Mouse (Mus musculus) MEL (cell line): ENCODE measurements around the gene Dsn1. TPM values are rescaled to one million over a fixed set of nuclear protein-coding genes. Genes with fewer than 3 reads are reported as not detected.
A peak's percentile ranks its signal among the peaks of the same experiment; 100 is the strongest.

Experiments
- DNase-seq: peaks from one replicate; pipeline ENCODE4 v3.0.0; 2011; ENCODE audit warnings: low read depth, low spot score
- H3K27ac ChIP-seq: 2 replicates; pipeline ENCODE4 v1.5.1; 2012; ENCODE audit warnings: low read depth, mild to moderate bottlenecking, control low read depth, low read length, moderate library complexity; ENCODE audit not compliant: control insufficient read depth
- H3K27me3 ChIP-seq, 2 experiments: fragments of 150-350 bp in 1 of 2; sonication (generic) in 1 of 2; 2 replicates each; pipeline ENCODE4 v1.6.1; 2012; ENCODE audit warnings: low read length in 2 of 2, mild to moderate bottlenecking in 2 of 2, improper control_type of control experiment in 1 of 2, moderate library complexity in 1 of 2; ENCODE audit not compliant: insufficient read depth in 2 of 2, control insufficient read depth in 1 of 2
- H3K36me3 ChIP-seq, 2 experiments: 2 replicates each; pipeline ENCODE4 v1.6.1; 2012 to 2014; ENCODE audit warnings: low read length in 2 of 2, improper control_type of control experiment in 1 of 2, inconsistent platforms in 1 of 2, mild to moderate bottlenecking in 1 of 2; ENCODE audit not compliant: insufficient read depth in 2 of 2, control insufficient read depth in 1 of 2
- H3K4me1 ChIP-seq, 2 experiments: fragments of 150-350 bp in 1 of 2; sonication (generic) in 1 of 2; 2 replicates each; pipeline ENCODE4 v1.6.1; 2012; ENCODE audit warnings: low read length in 2 of 2, improper control_type of control experiment in 1 of 2, mild to moderate bottlenecking in 1 of 2; ENCODE audit not compliant: insufficient read depth in 2 of 2, control insufficient read depth in 1 of 2
- H3K4me3 ChIP-seq, 2 experiments: fragments of 150-350 bp in 1 of 2; sonication (generic) in 1 of 2; 2 replicates each; pipeline ENCODE4 v1.5.1; 2012; ENCODE audit warnings: low read depth in 2 of 2, low read length in 2 of 2, mild to moderate bottlenecking in 2 of 2, moderate library complexity in 2 of 2, control low read depth in 1 of 2, improper control_type of control experiment in 1 of 2; ENCODE audit not compliant: control insufficient read depth in 1 of 2, insufficient read depth in 1 of 2
- H3K79me2 ChIP-seq: 2 replicates; pipeline ENCODE4 v1.6.1; 2012; ENCODE audit warnings: mild to moderate bottlenecking, low read length, moderate library complexity; ENCODE audit not compliant: control insufficient read depth, poor library complexity, insufficient read depth
- H3K9ac ChIP-seq: 2 replicates; pipeline ENCODE4 v1.6.1; 2012; ENCODE audit warnings: low read depth, mild to moderate bottlenecking, control low read depth, low read length, moderate library complexity; ENCODE audit not compliant: control insufficient read depth, poor library complexity, severe bottlenecking
- H3K9me3 ChIP-seq: fragments of 150-350 bp; sonication (generic); replicated peaks from 2 replicates; pipeline ENCODE4 v1.6.1; 2012; ENCODE audit warnings: mild to moderate bottlenecking, low read length, improper control_type of control experiment, moderate library complexity; ENCODE audit not compliant: insufficient read depth
- CHD1 ChIP-seq: IDR thresholded peaks from 2 replicates; pipeline ENCODE4 v1.6.1; 2012; ENCODE audit warnings: low read depth, mild to moderate bottlenecking, inconsistent platforms, low read length, improper control_type of control experiment
- CTCF ChIP-seq, 3 experiments: IDR thresholded peaks in 2 of 3; conservative IDR thresholded peaks in 1 of 3; 2 replicates each; pipeline ENCODE4 v1.5.1; 2011 to 2012; ENCODE audit warnings: low read length in 3 of 3, low read depth in 2 of 3, mild to moderate bottlenecking in 2 of 3, improper control_type of control experiment in 1 of 3, inconsistent platforms in 1 of 3, mixed read lengths in 1 of 3, moderate library complexity in 1 of 3; ENCODE audit not compliant: control insufficient read depth in 1 of 3, insufficient read depth in 1 of 3, poor library complexity in 1 of 3, severe bottlenecking in 1 of 3
- JUND ChIP-seq: IDR thresholded peaks from 2 replicates; pipeline ENCODE4 v1.6.1; 2011; ENCODE audit warnings: low read depth, mild to moderate bottlenecking, improper control_type of control experiment, low read length
- KAT2A ChIP-seq: conservative IDR thresholded peaks from 2 replicates; pipeline ENCODE4 v1.6.1; 2012; ENCODE audit warnings: low read depth, low read length, improper control_type of control experiment, inconsistent platforms
- MAFK ChIP-seq: IDR thresholded peaks from 2 replicates; pipeline ENCODE4 v1.6.1; 2011; ENCODE audit warnings: low read depth, mild to moderate bottlenecking, low read length, improper control_type of control experiment, borderline replicate concordance
- MAZ ChIP-seq: IDR thresholded peaks from 2 replicates; pipeline ENCODE4 v1.6.1; 2012; ENCODE audit warnings: low read depth, mild to moderate bottlenecking, inconsistent platforms, low read length, improper control_type of control experiment
- MEF2A ChIP-seq: IDR thresholded peaks from 2 replicates; pipeline ENCODE4 v1.6.1; 2014; ENCODE audit warnings: low read depth, mild to moderate bottlenecking, inconsistent platforms, low read length, improper control_type of control experiment; ENCODE audit not compliant: poor library complexity, insufficient replicate concordance, severe bottlenecking; ENCODE audit errors: extremely low read depth
- MXI1 ChIP-seq: IDR thresholded peaks from 2 replicates; pipeline ENCODE4 v1.6.1; 2011; ENCODE audit warnings: mild to moderate bottlenecking, low read depth, low read length, improper control_type of control experiment
- NELFE ChIP-seq: IDR thresholded peaks from 2 replicates; pipeline ENCODE4 v1.6.1; 2011; ENCODE audit warnings: low read depth, low read length, improper control_type of control experiment
- NRF1 ChIP-seq: IDR thresholded peaks from 2 replicates; pipeline ENCODE4 v1.6.1; 2014; ENCODE audit warnings: low read depth, mild to moderate bottlenecking, inconsistent platforms, low read length, improper control_type of control experiment, moderate library complexity; ENCODE audit not compliant: poor library complexity, insufficient read depth, severe bottlenecking
- POLR2AphosphoS5 ChIP-seq: IDR thresholded peaks from 2 replicates; pipeline ENCODE4 v1.6.1; 2012; ENCODE audit warnings: low read depth, borderline replicate concordance, mild to moderate bottlenecking, inconsistent platforms, low read length, moderate library complexity, mixed read lengths
- RAD21 ChIP-seq: IDR thresholded peaks from 2 replicates; pipeline ENCODE4 v1.6.1; 2011; ENCODE audit warnings: mild to moderate bottlenecking, low read depth, low read length, improper control_type of control experiment
- SIN3A ChIP-seq: IDR thresholded peaks from 2 replicates; pipeline ENCODE4 v1.6.1; 2012; ENCODE audit warnings: low read length, improper control_type of control experiment, inconsistent platforms
- SMC3 ChIP-seq: IDR thresholded peaks from 2 replicates; pipeline ENCODE4 v1.6.1; 2011; ENCODE audit warnings: low read depth, low read length, improper control_type of control experiment
- TCF12 ChIP-seq: IDR thresholded peaks from 2 replicates; pipeline ENCODE4 v1.6.1; 2014; ENCODE audit warnings: low read depth, mild to moderate bottlenecking, inconsistent platforms, low read length, improper control_type of control experiment, moderate library complexity
- USF2 ChIP-seq, 2 experiments: IDR thresholded peaks; 2 replicates each; pipeline ENCODE4 v1.6.1; 2011 to 2012; ENCODE audit warnings: improper control_type of control experiment in 2 of 2, low read length in 2 of 2, borderline replicate concordance in 1 of 2, inconsistent platforms in 1 of 2, low read depth in 1 of 2, mild to moderate bottlenecking in 1 of 2; ENCODE audit not compliant: insufficient read depth in 1 of 2
- ZC3H11A ChIP-seq: IDR thresholded peaks from 2 replicates; pipeline ENCODE4 v1.6.1; 2012; ENCODE audit warnings: low read depth, mild to moderate bottlenecking, inconsistent platforms, low read length, improper control_type of control experiment
- ZKSCAN1 ChIP-seq: IDR thresholded peaks from 2 replicates; pipeline ENCODE4 v1.6.1; 2012; ENCODE audit warnings: low read depth, mild to moderate bottlenecking, inconsistent platforms, low read length, improper control_type of control experiment, moderate library complexity
- ZMIZ1 ChIP-seq: IDR thresholded peaks from 2 replicates; pipeline ENCODE4 v1.6.1; 2012; ENCODE audit warnings: low read depth, mild to moderate bottlenecking, inconsistent platforms, low read length, improper control_type of control experiment, moderate library complexity
- ZNF384 ChIP-seq: IDR thresholded peaks from 2 replicates; pipeline ENCODE4 v1.6.1; 2012; ENCODE audit warnings: low read depth, mild to moderate bottlenecking, inconsistent platforms, low read length, improper control_type of control experiment
- polyA plus RNA-seq, 2 experiments: library from polyadenylated mRNA; stranded (reverse) in 1 of 2; unstranded in 1 of 2; fragments of >175 nt in 1 of 2; fragments of >200 nt in 1 of 2; gene quantifications; 2 replicates each; pipeline versions ENCODE4 v1.2.1 to v1.2.4; 2012; ENCODE audit warnings: low replicate concordance in 2 of 2, low read depth in 1 of 2; ENCODE audit not compliant: insufficient read length in 2 of 2, insufficient read depth in 1 of 2, missing spikeins in 1 of 2
- total RNA-seq: library from RNA; depleted of rRNA; stranded (reverse); fragments of 300-350 nt; gene quantifications from 2 replicates; pipeline ENCODE4 v1.2.3, GENCODE M21; 2012

The Dsn1 gene
- total and polyA plus RNA-seq, 3 experiments = 29.3 to 33.2 TPM; not detected in 1

DNA sequence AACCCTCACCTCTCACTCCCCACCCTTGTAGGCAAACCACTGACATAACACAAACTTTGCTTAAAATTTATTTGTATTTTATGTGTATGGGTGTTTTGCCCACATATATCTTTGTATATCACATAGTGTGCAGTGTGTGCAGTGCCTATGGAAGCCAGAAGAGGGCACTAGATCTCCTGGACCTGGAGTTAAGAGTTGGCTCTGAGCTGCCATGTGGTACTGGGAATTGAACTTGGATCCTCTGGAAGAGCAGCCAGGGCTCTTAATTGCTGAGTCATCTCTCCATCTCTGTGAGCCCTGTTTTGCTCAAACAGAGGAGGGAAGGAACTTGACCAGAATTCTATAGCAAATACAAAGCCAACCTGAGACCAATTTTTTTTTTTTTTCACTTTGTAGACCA lies 37.0 kb upstream of the Dsn1 start:
- TF ChIP-seq CTCF (IDR thresholded peaks at IDR 0.05 in 2 of 3, conservative IDR thresholded peaks at IDR 0.05 in 1 of 3; ENCODE audit: control insufficient read depth in 1 of 3, insufficient read depth in 1 of 3, low read depth in 2 of 3, low read length in 3 of 3, poor library complexity in 1 of 3, severe bottlenecking in 1 of 3) (peak in 2 of 3 experiments; percentile 30 to 52; a peak in 3 of 6 replicates), SMC3 (0 out of 2 replicates have a peak, but pooled peaks have one; percentile 11), NRF1 (no peak), RAD21 (0 out of 2 replicates have a peak, but pooled peaks have one; percentile 1)
- no peaks in the 10 kb centered on the region for H3K36me3 ChIP-seq
- peaks cover 2 to 4% of the 10 kb centered on the region in 2 experiments; a peak in 2 of 4 replicates for H3K27me3 ChIP-seq
- no peak for DNase-seq
- H3K9ac ChIP-seq = no peak overlapping the region
- H3K4me1 ChIP-seq = peaks cover 0 to 3% of the 10 kb centered on the region in 2 experiments; a peak in 1 of 4 replicates
- no peaks in the 10 kb centered on the region for H3K9me3 ChIP-seq
- no peak overlapping the region for H3K4me3 ChIP-seq
- H3K79me2 ChIP-seq = no peaks in the 10 kb centered on the region
- H3K27ac ChIP-seq = no peak overlapping the region

DNA sequence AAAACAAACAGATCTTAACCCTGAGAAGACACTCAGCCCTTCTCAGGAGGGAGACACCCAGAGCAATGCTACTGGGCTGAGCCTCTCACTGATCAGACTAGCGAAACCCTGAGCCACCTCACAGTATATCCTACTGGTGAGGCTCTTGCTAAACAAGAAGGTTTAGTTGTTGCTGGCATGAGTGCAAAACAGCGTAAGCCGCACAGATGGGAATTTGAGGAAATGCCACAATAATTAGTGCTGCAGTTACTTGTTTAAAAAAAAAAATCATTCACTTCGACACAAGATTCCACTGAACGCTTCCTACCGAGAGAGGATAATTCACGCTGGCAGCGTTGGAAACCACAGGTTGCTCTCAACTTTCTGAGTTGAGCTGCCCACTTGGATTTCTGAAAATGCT lies 36.6 kb upstream of the Dsn1 start:
- no peaks in the 10 kb centered on the region for H3K4me1 ChIP-seq
- H3K27ac ChIP-seq = no peak overlapping the region
- H3K9me3 ChIP-seq = no peaks in the 10 kb centered on the region
- no peak for DNase-seq
- no peak overlapping the region for H3K4me3 ChIP-seq
- H3K79me2 ChIP-seq = no peaks in the 10 kb centered on the region
- H3K27me3 ChIP-seq = peaks cover 2 to 4% of the 10 kb centered on the region in 2 experiments; a peak in 2 of 4 replicates
- TF ChIP-seq MXI1 = no peak
- TF ChIP-seq ZC3H11A = no peak
- no peak for TF ChIP-seq KAT2A
- no peak for TF ChIP-seq ZNF384
- no peak for TF ChIP-seq CHD1
- TF ChIP-seq MAFK = no peak
- TF ChIP-seq NELFE = no peak
- TF ChIP-seq SIN3A = no peak
- TF ChIP-seq ZMIZ1 = no peak
- TF ChIP-seq JUND = no peak
- no peak for TF ChIP-seq ZKSCAN1
- TF ChIP-seq POLR2AphosphoS5 = no peak
- TF ChIP-seq RAD21 = no peak
- no peak for TF ChIP-seq MEF2A
- no peak for TF ChIP-seq SMC3
- TF ChIP-seq USF2 (IDR thresholded peaks at IDR 0.05; ENCODE audit: borderline replicate concordance in 1 of 2, insufficient read depth in 1 of 2, low read depth in 1 of 2, low read length in 2 of 2) = no peak
- no peak for TF ChIP-seq NRF1
- TF ChIP-seq TCF12 = no peak
- TF ChIP-seq MAZ = no peak
- H3K36me3 ChIP-seq = no peaks in the 10 kb centered on the region
- no peak overlapping the region for H3K9ac ChIP-seq
